Mouse (Mus musculus) CH12.LX (cell line): ENCODE measurements around the gene Trmt10c.

ENCODE experiments used
- CHD2 ChIP-seq: IDR thresholded peaks from 2 replicates; pipeline ENCODE4 v1.6.1; 2011; ENCODE audit warnings: low read length, improper control_type of control experiment
- CTCF ChIP-seq, 2 experiments: IDR thresholded peaks in 1 of 2; conservative IDR thresholded peaks in 1 of 2; 2 replicates each; pipeline ENCODE4 v1.5.1; 2011 to 2012; ENCODE audit warnings: low read depth in 2 of 2, low read length in 2 of 2, improper control_type of control experiment in 1 of 2, inconsistent platforms in 1 of 2, mild to moderate bottlenecking in 1 of 2, moderate library complexity in 1 of 2
- E2F4 ChIP-seq: IDR thresholded peaks from 2 replicates; pipeline ENCODE4 v1.6.1; 2011; ENCODE audit warnings: low read depth, low read length, improper control_type of control experiment; ENCODE audit not compliant: insufficient replicate concordance
- KAT2A ChIP-seq: IDR thresholded peaks from 2 replicates; pipeline ENCODE4 v1.6.1; 2012; ENCODE audit warnings: low read length, improper control_type of control experiment, inconsistent platforms; ENCODE audit not compliant: insufficient replicate concordance
- NELFE ChIP-seq: IDR thresholded peaks from 2 replicates; pipeline ENCODE4 v1.6.1; 2011; ENCODE audit warnings: low read depth, low read length, improper control_type of control experiment
- POLR2A ChIP-seq: IDR thresholded peaks from 2 replicates; pipeline ENCODE4 v1.6.1; 2011; ENCODE audit warnings: low read depth, mild to moderate bottlenecking, improper control_type of control experiment, low read length
- SIN3A ChIP-seq: IDR thresholded peaks from 2 replicates; pipeline ENCODE4 v1.6.1; 2012; ENCODE audit warnings: low read length, improper control_type of control experiment, inconsistent platforms
- TCF12 ChIP-seq: IDR thresholded peaks from 2 replicates; pipeline ENCODE4 v1.6.1; 2014; ENCODE audit warnings: low read depth, mild to moderate bottlenecking, inconsistent platforms, low read length, improper control_type of control experiment
- USF2 ChIP-seq: conservative IDR thresholded peaks from 2 replicates; pipeline ENCODE4 v1.6.1; 2011; ENCODE audit warnings: low read depth, low read length, improper control_type of control experiment
- ZC3H11A ChIP-seq: IDR thresholded peaks from 2 replicates; pipeline ENCODE4 v1.6.1; 2012; ENCODE audit warnings: low read depth, mild to moderate bottlenecking, inconsistent platforms, low read length, improper control_type of control experiment

- TF ChIP-seq CTCF (conservative IDR thresholded peaks at IDR 0.05 in 1 of 2, IDR thresholded peaks at IDR 0.05 in 1 of 2; ENCODE audit: low read depth in 2 of 2, low read length in 2 of 2) (no peak), CHD2 (no peak), TCF12 (no peak), USF2 (no peak), NELFE (no peak), KAT2A (no peak), ZC3H11A (no peak), POLR2A (no peak), SIN3A (no peak), E2F4 (no peak)
Measured at GRCm38 (mm10) chr16:56058151-56058550, 20.5 kb upstream of the Trmt10c start.
